Mouse (Mus musculus): Measurements from ENCODE around the gene Olfr871. TPM values are rescaled to one million over a fixed set of nuclear protein-coding genes. Genes with fewer than 3 reads are reported as not detected.

The Olfr871 gene
- total and polyA plus RNA-seq, 3 experiments = 0.08 TPM; not detected in 2

Other genes with a start within 250 kb of the Olfr871 start
- not detected in 2 replicates for gene Olfr866, start 184.2 kb upstream of the Olfr871 start, total RNA-seq (2012; rRNA removed)
- not detected for gene Olfr866, start 184.2 kb upstream of the Olfr871 start, polyA plus RNA-seq (2012; ENCODE audit: insufficient read depth in 1 of 2, insufficient read length in 2 of 2, low read depth in 1 of 2, low replicate concordance in 2 of 2, missing spikeins in 1 of 2)
- not detected in 2 replicates for gene Olfr867, start 154.6 kb upstream of the Olfr871 start, total RNA-seq (2012; rRNA removed)
- gene Olfr867, start 154.6 kb upstream of the Olfr871 start, polyA plus RNA-seq (2012; ENCODE audit: insufficient read depth in 1 of 2, insufficient read length in 2 of 2, low read depth in 1 of 2, low replicate concordance in 2 of 2, missing spikeins in 1 of 2) = not detected
- not detected in 2 replicates for gene Olfr868, start 113.6 kb upstream of the Olfr871 start, total RNA-seq (2012; rRNA removed)
- not detected for gene Olfr868, start 113.6 kb upstream of the Olfr871 start, polyA plus RNA-seq (2012; ENCODE audit: insufficient read depth in 1 of 2, insufficient read length in 2 of 2, low read depth in 1 of 2, low replicate concordance in 2 of 2, missing spikeins in 1 of 2)
- not detected in 2 replicates for gene Olfr869, start 83.2 kb upstream of the Olfr871 start, total RNA-seq (2012; rRNA removed)
- not detected for gene Olfr869, start 83.2 kb upstream of the Olfr871 start, polyA plus RNA-seq (2012; ENCODE audit: insufficient read depth in 1 of 2, insufficient read length in 2 of 2, low read depth in 1 of 2, low replicate concordance in 2 of 2, missing spikeins in 1 of 2)
- not detected in 2 replicates for gene Olfr870, start 38.1 kb upstream of the Olfr871 start, total RNA-seq (2012; rRNA removed)
- not detected for gene Olfr870, start 38.1 kb upstream of the Olfr871 start, polyA plus RNA-seq (2012; ENCODE audit: insufficient read depth in 1 of 2, insufficient read length in 2 of 2, low read depth in 1 of 2, low replicate concordance in 2 of 2, missing spikeins in 1 of 2)
- gene Olfr872, start 24.9 kb downstream of the Olfr871 start, total RNA-seq (2012; rRNA removed) = not detected in 2 replicates
- gene Olfr872, start 24.9 kb downstream of the Olfr871 start, polyA plus RNA-seq (2012; ENCODE audit: insufficient read depth in 1 of 2, insufficient read length in 2 of 2, low read depth in 1 of 2, low replicate concordance in 2 of 2, missing spikeins in 1 of 2) = not detected
- gene Olfr39, start 70.1 kb downstream of the Olfr871 start, total RNA-seq (2012; rRNA removed) = not detected in 2 replicates
- gene Olfr39, start 70.1 kb downstream of the Olfr871 start, polyA plus RNA-seq (2012; ENCODE audit: insufficient read depth in 1 of 2, insufficient read length in 2 of 2, low read depth in 1 of 2, low replicate concordance in 2 of 2, missing spikeins in 1 of 2) = not detected
- gene Olfr873, start 86.3 kb downstream of the Olfr871 start, total RNA-seq (2012; rRNA removed) = not detected in 2 replicates
- gene Olfr873, start 86.3 kb downstream of the Olfr871 start, polyA plus RNA-seq (2012; ENCODE audit: insufficient read depth in 1 of 2, insufficient read length in 2 of 2, low read depth in 1 of 2, low replicate concordance in 2 of 2, missing spikeins in 1 of 2) = not detected
- gene Olfr18, start 123.9 kb downstream of the Olfr871 start, total RNA-seq (2012; rRNA removed) = not detected in 2 replicates
- not detected for gene Olfr18, start 123.9 kb downstream of the Olfr871 start, polyA plus RNA-seq (2012; ENCODE audit: insufficient read depth in 1 of 2, insufficient read length in 2 of 2, low read depth in 1 of 2, low replicate concordance in 2 of 2, missing spikeins in 1 of 2)
- 31.5 and 42.0 TPM in 2 replicates for gene Zfp560, start 173.0 kb downstream of the Olfr871 start, total RNA-seq (2012; rRNA removed)
- 10 to 100 TPM in 1 of 2 experiments, not detected in 1; 37.0 TPM for gene Zfp560, start 173.0 kb downstream of the Olfr871 start, polyA plus RNA-seq (2012; ENCODE audit: insufficient read depth in 1 of 2, insufficient read length in 2 of 2, low read depth in 1 of 2, low replicate concordance in 2 of 2, missing spikeins in 1 of 2)
- gene Zfp26, start 248.0 kb downstream of the Olfr871 start, total RNA-seq (2012; rRNA removed) = 50.5 and 52.5 TPM in 2 replicates
- 10 to 100 TPM; 18.5 to 55.4 TPM for gene Zfp26, start 248.0 kb downstream of the Olfr871 start, polyA plus RNA-seq (2012; ENCODE audit: insufficient read depth in 1 of 2, insufficient read length in 2 of 2, low read depth in 1 of 2, low replicate concordance in 2 of 2, missing spikeins in 1 of 2)